Mouse (Mus musculus) gonadal fat pad, adult 2 months (tissue): ENCODE data around the gene Sap30bp. TPM values are rescaled to one million over a fixed set of nuclear protein-coding genes. Genes with fewer than 3 reads are reported as not detected.

ENCODE experiments used
- DNase-seq: peaks from one replicate; pipeline ENCODE4 v3.0.0-alpha.2; 2012; ENCODE audit warnings: low read depth
- polyA plus RNA-seq: library from polyadenylated mRNA; depleted of rRNA; stranded (reverse); fragments of >200 nt; gene quantifications from 2 replicates; pipeline ENCODE4 v1.2.3, GENCODE M21; 2012; rRNA removed

Sap30bp gene
- 22.4 and 25.2 TPM in 2 replicates for polyA plus RNA-seq

GRCm38 (mm10) chr11:115933108-115933746 lies at the start of gene Sap30bp, which contains the start of gene Recql5:
TSS of gene Sap30bp (plus strand) at chr11:115933282.
TSS of gene Recql5 (minus strand) at chr11:115933477.
- no peak for DNase-seq

- DNase-seq = no peak
Measured at GRCm38 (mm10) chr11:115884361-115884760, 48.7 kb upstream of the Sap30bp start.

- no peak for DNase-seq
Measured at GRCm38 (mm10) chr11:115885281-115885680, 47.8 kb upstream of the Sap30bp start.

GRCm38 (mm10) chr11:115886446-115886845 lies 46.6 kb upstream of the Sap30bp start:
- no peak for DNase-seq

- DNase-seq = no peak
Measured at GRCm38 (mm10) chr11:115888020-115888419, 45.1 kb upstream of the Sap30bp start.

- DNase-seq = no peak
Measured at GRCm38 (mm10) chr11:115889159-115889558, 43.9 kb upstream of the Sap30bp start.

GRCm38 (mm10) chr11:115892213-115892612 lies 40.9 kb upstream of the Sap30bp start:
- no peak for DNase-seq

- no peak for DNase-seq
Measured at GRCm38 (mm10) chr11:115893071-115893470, 40.0 kb upstream of the Sap30bp start.

- DNase-seq = no peak
Measured at GRCm38 (mm10) chr11:115894755-115895520, 38.1 kb upstream of the Sap30bp start.

- DNase-seq = no peak
Measured at GRCm38 (mm10) chr11:115898446-115898845, 34.6 kb upstream of the Sap30bp start.

GRCm38 (mm10) chr11:115898886-115899285 lies 34.2 kb upstream of the Sap30bp start:
- DNase-seq = no peak

- no peak for DNase-seq
Measured at GRCm38 (mm10) chr11:115899486-115900266, 33.4 kb upstream of the Sap30bp start, which contains the start of gene Smim5. TSS of gene Smim5 (plus strand) at chr11:115899966.

GRCm38 (mm10) chr11:115900561-115901337 lies 32.3 kb upstream of the Sap30bp start:
- DNase-seq = no peak

GRCm38 (mm10) chr11:115901338-115902161 lies 31.5 kb upstream of the Sap30bp start:
- DNase-seq = no peak

- no peak for DNase-seq
Measured at GRCm38 (mm10) chr11:115902177-115902576, 30.9 kb upstream of the Sap30bp start.

GRCm38 (mm10) chr11:115902831-115903230 lies 30.3 kb upstream of the Sap30bp start:
- no peak for DNase-seq

GRCm38 (mm10) chr11:115903384-115904230 lies 29.5 kb upstream of the Sap30bp start:
- no peak for DNase-seq

GRCm38 (mm10) chr11:115904231-115904955 lies 28.7 kb upstream of the Sap30bp start:
- DNase-seq = no peak
